Mouse (Mus musculus): ENCODE data around the gene Mink1.

The Mink1 gene

GRCm38 (mm10) chr11:70635601-70636000, 72.9 kb downstream of the Mink1 start:
- DNase-seq (ENCODE audit: low spot score), result no peak

- DNase-seq (ENCODE audit: low spot score), result no peak
Measured at GRCm38 (mm10) chr11:70637764-70638163, 75.1 kb downstream of the Mink1 start.

- no peak for DNase-seq (ENCODE audit: low spot score)
Measured at GRCm38 (mm10) chr11:70638293-70638692, 75.6 kb downstream of the Mink1 start.

GRCm38 (mm10) chr11:70638714-70639278, 76.1 kb downstream of the Mink1 start, which contains the start of gene Gp1ba:
Gene Gp1ba, plus strand, starts transcription at chr11:70639122.
- no peak for DNase-seq (ENCODE audit: low spot score)

- no peak for DNase-seq (ENCODE audit: low spot score)
Measured at GRCm38 (mm10) chr11:70639976-70640375, 77.3 kb downstream of the Mink1 start.

GRCm38 (mm10) chr11:70641241-70641640, 78.6 kb downstream of the Mink1 start:
- no peak for DNase-seq (ENCODE audit: low spot score)

GRCm38 (mm10) chr11:70643051-70643450, 80.4 kb downstream of the Mink1 start:
- DNase-seq (ENCODE audit: low spot score), result no peak

- no peak for DNase-seq (ENCODE audit: low spot score)
Measured at GRCm38 (mm10) chr11:70644564-70645103, 82.0 kb downstream of the Mink1 start.

GRCm38 (mm10) chr11:70645461-70646258, 83.0 kb downstream of the Mink1 start:
- no peak for DNase-seq (ENCODE audit: low spot score)

GRCm38 (mm10) chr11:70646259-70646555, 83.5 kb downstream of the Mink1 start:
- DNase-seq (ENCODE audit: low spot score), result no peak

GRCm38 (mm10) chr11:70646691-70647650, 84.3 kb downstream of the Mink1 start, which contains the start of the genes Rnf167 and Slc25a11:
Gene Rnf167, plus strand, starts transcription at chr11:70647235.
Gene Slc25a11, minus strand, starts transcription at chr11:70647479.
- peak; percentile 87 for DNase-seq (ENCODE audit: low spot score)

GRCm38 (mm10) chr11:70647716-70648420, 85.2 kb downstream of the Mink1 start:
- no peak for DNase-seq (ENCODE audit: low spot score)

- no peak for DNase-seq (ENCODE audit: low spot score)
Measured at GRCm38 (mm10) chr11:70648512-70648911, 85.8 kb downstream of the Mink1 start.

GRCm38 (mm10) chr11:70649185-70649734, 86.6 kb downstream of the Mink1 start:
- DNase-seq (ENCODE audit: low spot score), result no peak

- no peak for DNase-seq (ENCODE audit: low spot score)
Measured at GRCm38 (mm10) chr11:70650322-70651175, 87.9 kb downstream of the Mink1 start.

- no peak for DNase-seq (ENCODE audit: low spot score)
Measured at GRCm38 (mm10) chr11:70651391-70651790, 88.7 kb downstream of the Mink1 start.

GRCm38 (mm10) chr11:70652029-70652883, 89.6 kb downstream of the Mink1 start:
- no peak for DNase-seq (ENCODE audit: low spot score)

- no peak for DNase-seq (ENCODE audit: low spot score)
Measured at GRCm38 (mm10) chr11:70652884-70653344, 90.2 kb downstream of the Mink1 start.
